Mouse (Mus musculus): ENCODE results near the gene Lrrc7.

Gene Lrrc7

DNA sequence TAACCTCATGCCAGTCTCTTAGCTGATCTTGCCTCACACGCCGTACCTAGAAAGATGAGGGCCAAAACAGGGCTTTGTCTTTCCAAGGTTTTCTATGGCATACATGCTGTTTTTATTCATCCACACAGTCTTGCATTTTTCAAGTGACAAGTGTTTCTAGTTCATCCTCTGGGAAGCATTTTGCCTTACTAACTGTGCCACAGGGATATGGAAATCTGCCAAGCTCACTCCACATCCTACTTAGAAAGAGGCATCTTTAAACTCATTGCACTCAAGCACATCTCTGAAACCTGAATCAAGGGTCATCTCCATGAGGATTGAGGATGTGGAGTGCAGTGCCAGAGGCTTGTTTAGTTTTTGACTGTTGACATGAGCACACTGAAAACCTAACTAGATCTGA is 199.9 kb downstream of the Lrrc7 start:
- DNase-seq = no peak

DNA sequence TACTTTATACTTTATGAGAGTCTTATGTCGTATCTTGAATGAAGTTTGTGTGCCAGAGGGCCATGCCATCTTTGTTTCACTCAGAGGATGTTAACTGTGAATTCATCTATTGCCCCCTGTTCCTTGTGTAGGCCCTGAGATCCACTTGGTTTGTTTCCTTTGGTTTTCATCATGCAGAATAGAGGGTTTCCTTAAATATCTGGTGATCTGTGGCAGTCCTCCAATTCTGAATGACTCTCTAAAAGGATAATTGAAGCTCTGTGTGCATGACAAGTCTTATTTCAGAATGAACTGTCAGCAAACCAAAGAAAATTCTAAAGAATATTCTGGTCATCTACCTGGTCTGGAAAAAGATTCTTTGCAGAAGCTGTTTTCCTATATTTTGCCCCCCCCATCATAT is 205.3 kb downstream of the Lrrc7 start:
- DNase-seq = no peak

DNA sequence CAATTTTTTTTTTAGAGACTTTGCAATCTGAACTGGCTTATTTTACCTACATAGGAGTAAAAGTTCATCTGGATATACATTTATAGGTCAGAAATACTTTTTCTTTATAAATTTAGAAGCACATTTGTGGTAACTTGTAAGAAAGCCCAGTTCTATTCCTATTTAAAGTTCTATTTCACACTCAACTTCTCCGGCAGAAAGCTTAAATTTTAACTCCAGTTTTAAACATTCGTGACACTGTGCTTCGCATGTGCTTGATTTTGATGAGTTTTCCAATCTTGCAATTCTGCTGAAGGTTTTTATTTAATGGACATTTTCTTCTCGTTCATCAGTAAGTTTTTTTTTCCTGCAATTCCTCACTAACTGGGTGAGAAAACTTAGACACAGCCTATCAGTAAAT is 205.8 kb downstream of the Lrrc7 start:
- DNase-seq = no peak

DNA sequence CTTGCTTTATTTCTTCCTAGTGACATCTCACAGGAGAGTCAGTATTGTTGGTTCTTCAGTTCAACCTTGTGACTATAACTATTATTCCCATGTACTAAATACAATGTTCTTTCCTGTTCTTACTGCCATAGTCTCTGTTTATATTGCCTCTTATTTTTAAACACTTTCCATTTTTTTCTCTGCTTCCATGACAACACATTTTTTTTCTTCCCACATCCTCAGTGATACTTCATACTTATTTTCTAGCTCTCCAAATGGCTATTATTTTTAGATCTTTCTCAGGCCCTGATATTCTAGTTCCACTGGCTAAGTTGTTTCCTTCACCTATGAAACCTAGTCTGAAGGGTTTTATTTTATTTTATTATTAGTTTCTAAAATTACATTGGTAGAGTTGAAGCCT is 221.2 kb downstream of the Lrrc7 start:
- no peak for DNase-seq

DNA sequence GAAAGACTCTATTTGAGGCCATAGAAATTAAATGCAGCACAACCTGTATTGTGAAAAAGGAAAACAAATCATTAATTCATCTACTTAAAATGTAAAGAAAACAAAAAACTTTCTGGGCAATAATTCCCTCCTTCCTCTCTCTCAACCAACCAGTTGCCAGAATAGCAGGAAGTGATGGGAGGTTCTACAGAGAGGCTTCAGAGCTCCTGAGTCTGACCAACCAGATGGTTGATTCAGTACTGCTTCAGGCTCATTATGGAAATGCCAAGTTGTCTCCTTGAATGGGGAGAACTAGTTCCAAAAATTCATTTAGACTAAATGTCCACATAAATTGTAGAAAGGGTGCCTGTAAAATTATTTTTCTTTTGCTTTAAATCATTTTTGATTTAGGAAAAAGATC is 231.9 kb downstream of the Lrrc7 start:
- no peak for DNase-seq

DNA sequence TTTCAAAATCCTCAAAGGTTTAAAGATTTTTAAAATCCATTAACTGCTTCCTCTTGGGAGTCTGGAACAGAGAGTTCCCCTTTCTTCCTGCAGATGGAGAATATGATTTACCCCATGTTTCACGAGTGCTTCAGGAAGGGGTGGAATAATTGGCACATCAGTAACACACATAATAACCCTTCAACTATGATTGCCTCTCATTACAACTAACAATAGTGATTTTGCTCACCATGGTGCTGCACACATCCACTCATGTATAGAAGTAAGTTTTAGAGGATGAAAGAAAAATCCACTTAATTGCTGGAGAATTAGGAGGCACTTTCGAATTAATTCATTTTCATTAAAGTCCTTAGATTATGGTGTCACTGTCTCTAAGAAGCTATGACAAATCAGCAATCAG is 251.6 kb downstream of the Lrrc7 start:
- DNase-seq = no peak

DNA sequence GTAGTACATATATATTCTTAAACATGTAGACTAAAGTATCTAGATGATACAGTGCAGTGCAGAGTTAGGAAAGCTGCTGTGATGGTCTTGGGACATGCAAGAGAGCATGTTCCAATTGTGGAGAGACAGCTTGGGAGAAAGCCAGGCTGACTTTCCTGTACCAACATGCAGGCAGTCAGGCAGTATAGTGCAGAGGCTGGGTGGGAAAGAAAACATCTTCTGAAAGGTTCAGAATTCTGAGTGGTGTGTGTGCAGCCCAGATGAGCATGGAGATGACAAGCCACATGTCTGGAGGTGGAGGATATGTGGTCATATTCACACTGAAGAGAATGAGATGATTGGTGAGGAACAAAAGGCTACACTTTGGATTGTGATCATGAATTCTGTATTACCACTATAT is 254.6 kb downstream of the Lrrc7 start:
- no peak for DNase-seq

DNA sequence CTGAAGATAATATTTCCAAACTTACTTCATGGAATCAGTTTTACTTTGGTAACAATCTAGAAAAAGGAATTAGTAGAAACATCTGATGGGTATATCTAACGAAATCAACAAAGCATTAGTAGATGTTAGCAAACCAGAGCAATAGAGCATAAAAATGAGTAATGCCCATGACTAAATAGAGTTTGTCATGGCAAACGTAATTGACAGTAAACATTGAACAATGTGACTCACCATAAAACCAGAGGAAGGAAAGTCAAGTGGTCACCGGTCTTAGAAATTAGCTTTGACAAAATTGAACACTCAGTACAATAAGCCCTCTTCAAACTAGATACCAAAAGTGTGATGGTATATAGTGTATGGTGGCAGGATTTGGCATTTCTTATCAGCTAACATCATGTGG is 263.3 kb downstream of the Lrrc7 start:
- DNase-seq = no peak

DNA sequence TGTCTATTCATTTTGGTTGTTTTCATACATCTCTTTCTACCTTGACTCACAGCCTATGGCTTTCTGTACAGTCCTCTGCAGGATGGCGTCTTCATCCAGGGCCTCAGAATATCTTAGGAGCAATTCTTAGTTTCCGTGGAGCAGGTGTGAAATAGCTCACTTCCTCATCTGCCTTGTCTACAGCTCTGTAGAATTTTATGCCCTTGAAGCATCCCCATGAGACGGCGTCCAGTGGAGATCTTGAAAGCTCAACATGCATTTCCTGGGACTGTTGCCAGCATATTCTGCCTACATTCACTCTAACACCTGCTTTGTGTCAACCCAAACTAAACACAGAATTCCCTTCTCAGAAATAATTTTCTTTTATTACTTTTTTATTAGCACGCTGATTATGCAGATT is 267.0 kb downstream of the Lrrc7 start:
- no peak for DNase-seq

DNA sequence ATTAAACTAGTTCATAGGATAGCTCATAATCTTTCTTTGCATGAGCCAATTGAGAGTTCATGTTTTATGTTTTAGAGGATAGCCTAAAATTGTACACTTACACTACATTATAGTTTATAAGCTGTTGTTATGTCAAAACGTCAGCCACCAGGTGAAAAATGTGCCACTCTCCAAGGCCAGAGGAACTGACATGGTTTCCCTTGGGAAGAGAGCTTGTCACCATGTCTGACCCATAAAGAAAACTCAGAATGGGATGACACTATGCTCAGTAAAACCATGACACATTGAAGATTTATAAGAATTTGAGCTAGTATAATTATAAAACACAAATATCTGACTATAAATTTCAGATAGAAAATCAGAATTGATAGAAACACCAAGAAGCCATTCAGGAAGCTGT is 277.6 kb downstream of the Lrrc7 start:
- no peak for DNase-seq

DNA sequence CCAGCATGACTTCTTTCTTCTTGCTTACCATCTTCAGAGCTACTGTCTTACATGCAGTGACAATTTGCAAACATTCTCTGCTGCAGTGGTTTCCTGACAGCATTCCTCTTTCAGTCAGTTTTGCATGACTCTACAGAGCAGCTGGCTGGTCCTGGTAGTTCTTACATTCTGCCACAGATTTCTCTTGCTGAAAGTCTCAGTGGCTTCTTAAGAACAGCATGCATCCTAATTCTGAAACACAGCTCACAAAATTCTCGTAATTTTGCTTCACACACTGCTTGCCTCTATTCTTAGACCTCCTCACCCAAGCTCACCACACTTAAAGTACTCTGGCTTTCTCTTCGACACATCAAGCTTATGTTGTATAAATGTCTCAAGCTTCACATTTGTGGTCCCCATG is 283.4 kb downstream of the Lrrc7 start:
- DNase-seq = no peak

DNA sequence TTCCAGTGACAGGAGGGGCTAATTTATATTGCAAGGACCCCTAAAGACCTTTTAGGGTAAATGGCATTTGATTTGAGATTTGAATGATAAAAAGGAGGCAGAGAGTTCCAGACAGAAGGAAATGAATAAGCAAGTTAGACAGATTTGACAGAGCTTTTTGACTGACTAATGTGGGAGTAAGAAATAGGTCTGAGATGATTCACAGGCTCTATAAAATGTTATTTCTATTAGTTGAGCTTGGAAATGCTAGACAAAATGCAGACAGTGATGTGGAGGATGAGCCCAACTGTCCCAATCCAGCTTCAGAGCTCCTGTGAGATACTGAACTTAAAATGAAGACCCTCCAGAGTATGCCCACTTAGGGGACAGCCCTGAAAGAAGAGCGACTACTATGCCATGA is 289.3 kb downstream of the Lrrc7 start:
- DNase-seq = no peak

DNA sequence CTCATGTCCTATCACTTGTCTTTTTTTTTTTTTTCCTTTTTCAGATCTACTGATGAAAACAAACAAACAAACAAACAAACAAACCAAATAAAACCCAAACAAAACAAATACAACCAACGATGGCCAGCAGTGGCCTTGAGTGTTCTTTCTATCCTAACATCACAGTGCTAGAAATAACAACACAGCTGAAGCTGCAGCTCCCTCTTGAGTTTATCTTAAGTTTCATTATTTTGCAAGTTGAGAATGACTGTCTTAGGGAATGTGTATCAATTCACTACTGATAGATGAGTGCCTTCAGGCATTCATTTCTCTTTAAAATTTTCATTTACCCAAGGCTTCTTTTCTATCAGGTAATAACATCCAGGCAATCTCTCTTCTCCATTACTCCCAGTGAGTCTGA is 291.1 kb downstream of the Lrrc7 start:
- DNase-seq = no peak

DNA sequence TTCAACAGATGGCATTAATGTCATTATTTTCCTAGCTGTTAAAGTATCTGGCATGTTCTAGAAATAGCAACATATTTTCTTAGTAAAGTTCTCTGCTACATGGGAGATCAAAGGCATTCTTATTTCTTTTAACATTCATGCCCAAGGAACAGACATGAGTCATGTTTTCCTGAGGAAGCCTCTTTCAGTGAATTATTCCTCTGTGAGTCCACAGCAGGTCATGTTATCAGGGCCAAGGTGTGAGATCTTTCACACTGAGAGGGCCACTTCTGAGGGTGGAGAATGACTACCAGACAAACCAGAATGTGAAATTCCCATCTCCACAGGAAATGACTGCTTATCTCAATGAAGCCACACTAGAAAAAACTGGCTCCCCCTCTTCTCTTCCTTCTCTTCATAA is 309.4 kb downstream of the Lrrc7 start:
- no peak for DNase-seq

DNA sequence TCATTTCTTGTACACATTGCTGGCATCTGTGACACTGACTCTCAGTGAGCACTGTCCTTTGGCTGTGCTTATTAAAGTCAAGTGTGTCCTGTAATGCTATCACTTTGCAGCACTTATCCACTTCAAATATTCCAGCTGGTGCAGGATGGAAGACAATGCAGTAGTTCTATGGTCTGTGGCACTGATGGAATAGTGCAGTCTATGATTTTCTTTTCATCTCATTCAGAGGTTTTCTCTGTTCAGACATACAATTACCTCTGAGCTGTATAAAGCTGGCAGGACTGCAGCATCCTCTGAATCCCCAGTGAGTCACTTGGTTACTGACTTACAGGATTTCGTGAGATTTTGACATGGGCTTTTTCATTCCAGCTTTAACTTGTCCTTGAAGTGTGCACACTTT is 314.3 kb downstream of the Lrrc7 start:
- no peak for DNase-seq

DNA sequence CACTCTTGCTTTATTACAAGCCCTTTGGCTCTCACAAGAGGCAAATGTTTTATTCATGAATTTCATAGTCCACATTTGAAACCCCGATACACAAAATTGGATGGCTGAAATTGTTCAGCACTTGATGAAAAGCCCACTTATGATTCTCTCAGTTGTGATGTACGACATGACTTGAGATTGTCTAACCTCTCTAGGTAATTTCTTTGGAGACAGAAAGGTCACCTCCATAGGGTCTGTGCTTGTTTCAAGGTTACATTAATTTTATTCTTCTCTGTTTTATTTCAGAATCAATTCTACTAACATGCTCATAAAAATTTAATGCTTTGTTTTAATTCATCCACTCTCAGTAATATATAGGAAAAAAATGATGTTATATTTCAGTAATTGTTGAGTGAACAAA is 351.4 kb downstream of the Lrrc7 start:
- no peak for DNase-seq

DNA sequence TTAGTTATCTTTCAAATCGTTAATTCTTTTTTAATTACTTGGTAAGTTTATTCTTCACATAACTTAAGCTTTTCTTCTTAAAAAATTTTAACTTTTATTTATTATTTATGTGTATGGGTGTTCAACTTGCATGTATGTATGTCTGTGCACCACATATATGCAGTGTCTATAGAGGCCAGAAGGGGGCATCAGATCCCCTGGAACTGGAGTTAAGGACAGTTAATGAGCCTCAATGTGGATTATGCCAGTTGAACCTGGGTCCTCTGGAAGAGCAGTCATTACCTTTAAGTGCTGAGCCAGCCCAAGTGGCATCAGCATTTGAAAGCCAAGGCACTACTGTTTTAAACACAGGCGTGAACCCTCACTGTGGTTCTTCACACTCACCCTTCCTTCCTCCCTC is 352.0 kb downstream of the Lrrc7 start:
- peak; percentile 13 for DNase-seq

DNA sequence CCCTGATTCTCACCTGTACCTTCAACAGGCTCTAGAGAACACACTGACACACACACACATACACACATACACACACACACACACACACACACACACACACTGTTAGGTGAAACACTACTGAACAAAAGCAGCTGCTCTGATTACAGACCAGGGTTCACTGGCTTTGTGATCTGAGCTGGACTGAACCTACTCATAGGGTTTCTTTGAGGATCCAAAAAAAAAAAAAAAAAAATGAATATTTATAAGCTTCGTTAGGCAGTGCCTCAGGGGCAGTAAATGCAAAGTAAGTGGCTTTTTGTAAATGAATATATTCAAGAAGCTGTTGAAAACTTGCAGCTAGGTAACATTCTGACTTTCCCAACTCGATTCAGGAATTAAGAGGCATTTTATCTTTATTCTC is 354.2 kb downstream of the Lrrc7 start:
- no peak for DNase-seq

DNA sequence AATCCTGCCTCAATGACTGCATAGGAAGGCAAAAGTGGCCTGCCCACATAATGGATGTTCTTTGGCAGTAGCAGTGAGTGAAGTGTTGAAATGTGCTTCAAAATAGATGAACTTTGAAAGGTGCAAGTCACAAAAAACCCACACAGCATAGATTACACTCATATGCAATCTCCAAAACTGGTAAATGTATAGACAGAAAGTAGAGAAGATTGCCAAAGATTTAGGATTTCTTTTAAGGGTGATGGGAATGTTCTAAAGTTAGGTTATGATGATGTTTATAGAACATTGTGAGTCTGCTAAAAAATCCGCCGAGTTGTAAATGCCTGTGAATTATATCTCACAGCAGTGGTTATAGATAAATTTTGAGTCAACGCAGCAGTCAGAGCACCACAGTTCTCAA is 359.2 kb downstream of the Lrrc7 start:
- no peak for DNase-seq

DNA sequence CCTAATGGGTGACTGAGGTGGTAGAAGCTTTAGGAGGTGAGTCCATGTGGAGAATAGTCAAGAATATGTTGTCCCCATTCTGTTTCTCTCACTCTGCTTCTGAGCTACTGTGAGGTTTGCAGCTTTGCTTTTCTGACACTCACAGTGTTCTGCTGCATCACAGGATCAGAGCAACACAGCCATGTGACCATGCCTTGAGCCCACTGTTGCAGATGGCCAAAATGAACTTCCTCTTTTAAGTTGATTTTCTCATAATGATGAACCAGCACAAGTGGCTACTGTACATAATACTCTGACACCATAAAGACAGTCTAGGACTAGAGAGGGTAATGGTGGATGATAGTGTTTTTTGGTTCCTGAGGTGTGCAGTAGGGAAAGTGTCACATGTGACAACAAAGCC is 366.6 kb downstream of the Lrrc7 start:
- DNase-seq = no peak

DNA sequence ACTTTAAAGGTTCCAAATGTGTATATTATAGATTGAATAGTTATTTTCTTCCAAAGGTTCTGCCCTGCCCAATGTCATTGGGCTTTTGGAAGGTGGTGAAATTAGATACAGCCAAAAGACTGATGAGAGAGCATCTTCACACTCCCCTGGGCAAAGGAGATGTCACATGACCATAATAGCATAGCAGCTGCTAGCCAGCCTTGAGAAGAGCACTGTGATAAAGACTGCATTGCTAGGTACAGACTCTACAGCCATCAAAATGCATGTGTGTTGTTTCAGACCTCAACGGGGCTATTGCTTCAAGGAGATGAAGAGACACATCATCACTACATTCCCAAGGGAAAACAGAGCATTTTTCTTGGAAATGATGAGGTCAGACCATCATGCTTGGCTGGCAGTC is 368.8 kb downstream of the Lrrc7 start:
- DNase-seq = no peak

DNA sequence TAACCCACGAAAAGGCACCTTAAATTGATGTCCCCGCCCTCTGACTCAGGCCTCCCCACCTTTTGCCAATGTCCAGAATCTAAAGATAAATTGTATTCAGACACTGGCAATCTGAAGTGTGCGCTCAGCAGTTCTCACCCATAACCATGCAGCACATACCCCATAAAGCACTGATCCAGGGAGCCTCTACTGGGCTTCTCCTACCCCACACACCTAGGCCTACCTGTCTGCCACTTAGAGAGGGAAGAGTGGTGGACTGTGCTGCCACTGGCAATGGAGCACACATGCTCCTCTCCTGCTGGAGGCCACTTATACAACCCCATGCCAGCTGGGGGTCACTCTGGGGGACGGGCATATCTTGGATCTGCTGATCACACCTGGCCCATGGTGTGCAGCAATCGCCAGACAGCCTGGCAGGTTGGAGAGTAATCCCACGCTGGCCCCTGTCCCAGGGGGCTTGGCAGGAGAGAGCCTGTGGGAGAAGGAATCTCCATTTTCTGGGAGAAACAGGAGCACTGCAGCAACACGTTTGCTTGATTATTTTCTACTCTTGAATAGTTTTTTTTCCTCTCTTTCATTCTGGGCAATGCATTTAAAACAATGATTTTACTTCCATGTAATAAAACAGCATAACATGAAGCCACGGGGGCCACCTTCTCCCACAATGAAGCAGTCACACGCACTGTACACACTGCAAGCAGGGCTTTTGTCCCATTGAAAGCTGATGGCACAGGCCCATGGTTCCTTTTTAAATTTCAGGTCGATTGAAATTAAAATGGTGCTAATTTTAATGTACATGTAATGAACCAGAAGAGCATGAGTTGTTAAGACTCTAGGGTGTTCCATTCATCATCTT is 386.9 kb downstream of the Lrrc7 start:
- DNase-seq = no peak

DNA sequence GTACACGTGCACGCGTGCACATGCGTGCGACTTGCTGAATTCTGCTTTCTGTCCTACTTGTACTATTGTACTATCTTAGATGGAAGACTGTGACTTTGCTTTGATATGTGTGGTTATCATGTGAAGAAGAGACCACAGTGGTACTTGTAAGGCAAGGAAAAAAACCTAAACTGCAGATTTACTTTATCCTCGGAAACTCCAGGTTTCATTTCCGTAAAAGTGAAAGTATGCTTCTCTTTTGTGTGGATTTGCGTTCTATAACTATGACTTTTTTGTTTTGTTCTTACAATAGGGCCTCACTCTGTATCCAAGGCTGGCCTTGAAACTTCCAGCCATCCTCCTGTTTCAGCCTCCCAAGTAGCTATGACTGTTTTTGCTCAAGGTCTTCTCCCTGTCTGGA is 392.8 kb downstream of the Lrrc7 start:
- no peak for DNase-seq

DNA sequence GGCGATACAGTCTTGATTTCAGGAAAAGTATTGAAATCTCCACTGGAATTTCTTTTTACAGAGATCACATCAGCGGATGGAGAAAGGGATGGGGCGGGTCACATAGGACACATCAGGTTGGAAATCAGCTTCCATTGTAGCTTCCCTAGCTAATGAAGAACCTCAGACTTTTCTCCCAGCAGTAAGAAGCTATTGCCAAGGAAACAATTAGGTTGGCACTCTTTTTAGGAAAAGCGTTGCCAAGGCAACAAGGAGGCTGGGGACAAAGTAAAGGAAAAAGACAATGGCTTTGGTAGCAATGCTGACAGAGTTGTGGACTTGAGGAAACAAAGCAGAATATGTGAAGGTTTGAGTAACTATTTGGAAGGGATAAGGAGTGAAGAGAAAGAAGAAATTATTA is 393.6 kb downstream of the Lrrc7 start:
- no peak for DNase-seq

DNA sequence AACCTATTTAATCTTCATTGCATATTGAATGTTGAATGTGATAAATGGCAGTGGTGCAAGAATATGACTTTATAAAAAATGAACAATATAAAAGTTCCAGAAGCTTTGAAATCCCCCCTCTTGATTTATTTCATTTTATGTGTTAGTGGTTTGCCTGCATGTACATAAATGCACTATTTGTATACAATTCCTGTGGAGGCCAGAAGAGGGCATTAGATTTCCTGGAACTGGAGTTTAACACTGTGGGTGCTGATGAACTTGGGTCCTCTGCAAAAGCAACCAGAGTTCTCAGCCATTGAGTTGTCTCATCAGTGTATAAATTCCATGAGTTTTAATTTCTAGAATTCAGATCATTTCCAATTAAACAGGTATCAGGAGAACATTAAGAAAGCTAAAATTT is 397.0 kb downstream of the Lrrc7 start:
- no peak for DNase-seq
